Mouse (Mus musculus) CH12F3 (cell line): ENCODE data around the gene Irf7.
"Not testable (repeated sequence)": the region's sequence is repeated elsewhere in the genome, so short reads cannot be mapped to it uniquely, and the experiment has no call there.

ENCODE experiments used
- in situ Hi-C: fragments of 300-500 bp; cut with MboI; formaldehyde crosslinking; loops from 2 replicates; pipeline ENCODE4 v1.14.3; 2020; ENCODE audit warnings: low sequenced_read_pairs

The Irf7 gene

DNA sequence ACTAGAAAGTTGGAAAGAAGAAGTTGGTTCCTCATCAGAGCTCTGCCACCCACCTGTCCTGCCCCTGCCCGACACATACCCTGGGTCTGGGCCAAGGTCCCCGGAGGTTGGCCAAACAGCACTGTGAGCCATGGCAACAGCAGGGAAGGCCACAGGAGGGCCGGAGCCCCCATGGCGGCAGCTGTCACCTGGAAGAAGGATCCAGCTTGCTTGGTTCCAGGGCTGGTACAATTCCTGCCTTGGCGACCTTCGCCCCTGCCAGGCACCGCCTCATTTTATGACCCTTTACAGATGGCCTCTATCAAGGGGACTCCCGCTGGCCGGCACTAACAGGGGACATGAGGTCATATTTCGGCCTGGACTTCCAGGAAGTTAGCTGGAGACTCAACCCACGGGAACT lies 10.3 kb upstream of the Irf7 start, which contains the start of gene Cdhr5:
TSS of gene Cdhr5 (minus strand) at position 241 of the 400 bp plus-strand sequence.
- in situ Hi-C loops, result no loop called here

DNA sequence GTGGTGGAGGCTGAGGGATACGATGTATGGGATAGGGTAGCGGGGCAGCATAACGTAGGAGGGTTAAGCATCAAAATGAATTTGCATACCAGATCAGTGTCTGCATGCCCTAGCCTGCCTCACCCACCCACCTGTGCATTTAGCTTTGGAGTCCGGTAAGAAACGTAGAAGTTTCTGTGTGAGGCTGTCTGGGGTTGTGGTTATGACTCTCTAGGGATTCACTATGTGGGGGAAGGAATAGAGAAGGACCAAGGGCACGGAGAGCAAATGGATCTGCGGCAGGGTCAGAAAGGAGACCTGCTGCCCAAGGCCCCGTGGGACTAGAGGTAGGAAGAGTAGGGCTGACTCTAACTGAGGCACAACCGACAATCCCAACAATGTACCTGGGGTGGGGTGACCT lies 9.1 kb upstream of the Irf7 start:
- in situ Hi-C loops, result no loop called here

DNA sequence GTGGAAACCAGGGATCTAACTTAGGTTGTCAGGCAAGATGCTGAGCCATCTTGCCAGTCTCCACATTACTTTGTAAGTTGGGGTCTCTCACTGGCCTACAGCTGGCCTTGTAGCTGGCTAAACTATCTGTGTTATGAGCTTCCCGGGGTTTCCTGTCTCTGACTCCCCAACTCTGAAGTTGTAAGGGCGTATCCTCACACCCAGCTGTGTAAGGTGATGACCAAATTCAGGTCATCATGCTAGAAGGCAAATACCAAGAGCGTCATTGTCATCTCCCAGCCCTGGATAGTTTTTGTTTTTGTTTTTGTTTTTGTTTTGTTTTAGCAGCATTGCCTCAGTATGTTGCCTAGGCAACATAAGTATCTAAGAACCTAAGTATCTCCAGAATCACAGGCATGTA lies 4.3 kb upstream of the Irf7 start:
- in situ Hi-C loops, result no loop called here

DNA sequence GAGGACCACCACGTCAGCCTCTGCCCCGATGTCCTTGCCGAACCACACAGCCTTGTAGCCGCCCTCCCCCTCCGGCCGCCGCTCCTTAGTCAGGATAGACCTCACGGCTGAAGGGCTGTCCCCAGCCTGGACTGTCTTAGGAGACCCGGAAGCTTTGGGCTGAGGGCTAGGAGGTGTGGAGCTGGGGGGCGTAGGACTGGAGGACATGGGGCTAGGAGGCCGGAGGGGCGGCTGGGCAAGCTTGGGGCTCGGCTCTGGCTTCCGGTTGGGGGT lies 2.9 kb upstream of the Irf7 start:
- in situ Hi-C loops, result no loop called here

DNA sequence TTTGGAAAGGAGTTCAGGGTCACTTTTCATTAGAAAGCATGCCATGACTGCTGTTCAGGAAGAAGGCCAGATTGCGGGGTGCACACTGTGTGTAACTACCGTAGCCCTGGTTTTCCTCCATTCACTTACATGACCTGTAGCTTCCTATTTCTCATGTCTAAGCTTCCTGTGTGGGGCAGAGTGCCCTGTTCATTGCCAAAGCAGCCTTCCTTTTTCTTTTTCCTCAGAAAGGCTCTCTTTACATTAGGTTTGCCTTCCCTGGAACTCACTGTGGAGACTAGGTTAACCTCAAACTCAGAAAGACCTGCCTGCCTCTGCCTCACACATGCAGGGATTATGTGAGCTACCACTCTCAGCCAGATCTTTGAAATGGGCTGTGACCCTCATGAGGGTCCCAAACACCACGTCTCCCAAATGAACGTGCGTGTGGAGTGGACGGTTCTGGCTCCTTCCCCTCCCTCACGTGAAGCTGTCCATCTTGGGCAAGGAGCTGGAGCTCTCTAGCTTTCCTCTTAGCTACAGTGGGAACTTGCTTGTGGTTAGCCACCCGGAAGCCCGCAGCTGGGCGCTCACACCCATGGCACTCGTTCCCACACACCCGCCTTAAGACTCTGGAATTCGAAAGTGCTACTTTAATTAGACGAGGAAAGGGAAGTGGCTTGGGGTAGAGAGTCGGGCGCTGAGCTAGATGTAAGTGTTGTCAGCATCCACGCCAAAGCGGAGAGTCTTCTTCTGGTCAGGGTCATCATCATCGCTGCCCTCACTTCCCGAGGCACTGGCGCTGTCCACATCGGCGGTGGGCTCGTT lies 2.4 kb upstream of the Irf7 start:
- in situ Hi-C loops, result no loop called here

- in situ Hi-C loops, result no loop called here
These were observed 906 bp downstream of the Irf7 start for GRCm38 (mm10) chr7:141265411-141265738.

DNA sequence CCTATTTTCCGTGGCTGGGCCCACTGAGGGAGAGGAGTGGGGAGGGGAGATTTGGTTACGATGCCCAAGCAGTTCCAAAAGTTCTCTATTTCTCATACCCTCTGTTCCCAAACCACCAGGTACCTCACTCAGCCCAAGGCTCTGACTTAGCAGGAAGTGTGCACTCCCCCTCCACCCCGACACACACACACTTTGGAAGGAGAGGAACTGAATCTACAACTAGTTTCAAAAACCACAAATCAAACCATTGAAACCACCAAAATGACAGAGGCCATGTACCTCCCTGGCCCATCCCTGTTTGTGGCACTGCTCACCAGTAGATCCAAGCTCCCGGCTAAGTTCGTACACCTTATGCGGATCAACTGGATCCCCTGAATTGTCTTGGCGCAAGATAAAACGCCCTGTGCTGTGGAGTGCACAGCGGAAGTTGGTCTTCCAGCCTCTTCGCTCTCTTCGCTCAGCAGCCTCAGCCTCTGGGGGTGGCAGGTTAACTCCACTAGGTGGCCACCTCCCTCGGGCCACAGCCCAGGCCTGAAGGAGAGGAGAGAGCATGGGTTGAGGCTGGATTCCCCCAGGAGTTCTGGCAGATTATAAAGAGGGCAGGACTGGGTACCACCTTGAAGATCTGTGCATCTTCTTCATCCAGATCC lies 1.4 kb downstream of the Irf7 start:
- in situ Hi-C loops, result no loop called here

GRCm38 (mm10) chr7:141264041-141264700 lies 2.1 kb downstream of the Irf7 start:
- in situ Hi-C loops, result no loop called here

DNA sequence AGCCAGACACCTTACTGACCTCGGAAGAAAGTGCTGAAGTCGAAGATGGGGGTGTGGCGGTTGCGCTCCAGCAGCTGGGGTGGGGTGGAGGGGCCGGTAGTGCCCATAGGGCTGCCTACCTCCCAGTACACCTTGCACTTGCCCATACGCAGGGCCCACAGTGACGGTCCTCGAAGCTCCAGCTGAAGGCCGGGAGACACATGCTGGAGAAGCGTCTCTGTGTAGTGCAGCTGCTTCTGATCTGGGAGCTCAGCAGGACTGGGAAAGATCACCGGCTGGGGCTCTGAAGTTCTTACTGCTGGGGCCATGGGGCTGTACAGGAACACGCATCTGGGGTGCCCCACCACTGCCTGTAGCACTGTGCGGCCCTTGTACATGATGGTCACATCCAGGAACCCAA lies 2.6 kb downstream of the Irf7 start:
- in situ Hi-C loops, result no loop called here

GRCm38 (mm10) chr7:141261480-141261879 lies 4.8 kb downstream of the Irf7 start:
- in situ Hi-C loops, result no loop called here

GRCm38 (mm10) chr7:141256159-141256558 lies 10.1 kb downstream of the Irf7 start:
- in situ Hi-C loops, result no loop called here

- in situ Hi-C loops, result not testable (repeated sequence)
These were observed 15.8 kb downstream of the Irf7 start for GRCm38 (mm10) chr7:141250486-141250885.

- in situ Hi-C loops, result no loop called here
These were observed 34.7 kb downstream of the Irf7 start for GRCm38 (mm10) chr7:141231551-141231950.

DNA sequence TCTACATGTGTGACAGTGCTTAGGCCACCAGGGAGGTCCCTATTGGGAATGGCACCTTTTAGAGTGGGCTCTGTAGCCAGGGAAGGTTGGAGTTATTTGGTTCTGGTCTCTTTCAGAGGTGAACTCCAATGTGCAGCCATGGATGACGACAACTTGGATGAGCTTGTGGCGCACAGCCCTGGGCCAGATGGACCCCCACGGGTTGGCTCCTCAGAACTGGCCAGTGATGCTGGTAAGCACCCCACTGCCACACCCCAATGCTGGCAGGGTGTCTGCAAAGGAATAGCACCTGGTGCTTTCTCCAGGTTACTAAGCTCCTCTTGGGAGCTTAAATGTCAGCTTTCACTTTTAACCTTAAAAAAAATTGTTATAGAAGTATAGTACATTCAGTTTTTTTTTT lies 35.2 kb downstream of the Irf7 start:
- in situ Hi-C loops, result no loop called here

DNA sequence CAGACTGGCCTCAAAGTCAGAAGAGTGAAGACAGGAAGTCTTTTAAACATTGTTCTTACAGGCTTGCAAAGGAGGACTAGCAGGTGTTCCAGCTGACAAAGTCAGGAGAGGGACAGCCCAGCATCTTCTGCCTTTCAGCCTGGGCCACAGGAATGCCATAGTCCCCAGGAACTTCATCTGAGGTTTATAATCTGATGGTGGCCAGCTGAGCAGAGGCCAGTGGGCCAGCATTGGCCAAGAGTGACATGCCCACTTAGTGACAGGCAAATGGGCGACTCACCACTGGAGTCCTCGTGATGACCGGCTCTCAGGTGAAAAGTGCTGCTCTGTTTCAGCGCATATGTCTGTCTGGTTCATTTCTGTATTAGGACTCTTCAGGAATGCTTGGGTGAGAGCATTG lies 35.7 kb downstream of the Irf7 start:
- in situ Hi-C loops, result no loop called here

GRCm38 (mm10) chr7:141229702-141230101 lies 36.6 kb downstream of the Irf7 start:
- in situ Hi-C loops, result no loop called here

GRCm38 (mm10) chr7:141228279-141229067 lies 37.8 kb downstream of the Irf7 start, which contains the start of gene Phrf1:
Gene Phrf1 (plus strand): TSS chr7:141228784.
- in situ Hi-C loops, result no loop called here

DNA sequence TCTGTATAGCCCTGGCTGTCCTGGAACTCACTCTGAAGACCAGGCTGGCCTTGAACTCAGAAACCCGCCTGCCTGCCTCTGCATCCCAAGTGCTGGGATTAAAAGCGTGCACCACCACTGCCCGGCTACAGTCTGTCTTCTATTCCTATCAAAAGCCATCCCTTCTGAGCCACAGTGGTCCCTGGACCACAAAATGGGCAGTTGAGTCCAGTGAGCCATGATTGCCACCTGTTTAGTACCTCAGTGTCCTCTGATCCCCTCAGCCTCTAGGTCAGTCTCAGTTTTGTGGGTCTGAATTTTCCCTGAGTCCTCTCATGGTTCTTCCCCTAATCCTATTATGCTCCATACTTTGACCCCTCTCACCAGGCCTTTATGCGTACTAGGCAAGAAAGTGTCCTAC lies 38.5 kb downstream of the Irf7 start:
- in situ Hi-C loops, result no loop called here

DNA sequence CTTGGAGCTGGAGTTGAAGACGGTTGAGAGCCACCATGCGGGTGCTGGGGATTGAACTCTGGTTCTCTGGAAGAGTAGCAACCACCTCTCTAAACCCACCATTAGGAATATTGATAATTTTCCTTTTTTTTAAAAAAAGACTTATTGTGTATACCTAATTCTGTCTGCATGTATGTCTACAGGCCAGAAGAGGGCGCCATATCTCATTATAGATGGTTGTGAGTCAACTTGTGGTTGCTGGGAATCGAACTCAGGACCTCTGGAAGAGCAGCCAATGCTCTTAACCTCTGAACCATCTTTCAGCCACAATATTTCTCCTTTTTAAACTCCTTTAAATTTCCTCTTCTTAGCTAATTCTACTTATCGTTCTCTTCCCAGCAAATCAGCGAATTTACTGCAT lies 39.7 kb downstream of the Irf7 start:
- in situ Hi-C loops, result no loop called here

DNA sequence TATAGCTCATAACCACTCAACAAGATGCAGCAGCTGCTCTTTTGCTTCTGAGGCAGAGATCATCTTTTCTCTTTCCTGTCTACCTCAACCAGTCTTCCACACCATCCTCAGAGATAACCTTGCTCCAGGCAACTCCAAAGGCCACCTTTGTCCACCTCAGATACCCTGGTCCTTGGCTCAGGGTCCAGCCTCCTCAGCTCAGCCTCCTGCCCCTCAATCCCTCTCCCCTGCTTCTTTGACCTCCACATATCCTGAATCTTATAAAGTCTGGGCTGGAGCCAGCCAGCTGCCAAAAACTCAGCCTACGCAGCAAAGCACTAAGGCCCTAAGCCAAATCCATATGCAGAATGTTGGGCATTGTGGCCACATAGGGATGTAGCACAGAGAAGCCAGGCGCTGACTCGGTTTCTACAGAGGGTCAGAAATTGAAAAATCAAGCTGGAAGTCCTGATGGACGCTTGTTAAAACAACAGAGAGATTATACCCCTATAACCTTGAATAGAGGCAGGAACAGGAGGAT lies 43.5 kb downstream of the Irf7 start:
- in situ Hi-C loops, result no loop called here

- in situ Hi-C loops, result no loop called here
These were observed 44.2 kb downstream of the Irf7 start for GRCm38 (mm10) chr7:141222126-141222467.
